Mouse (Mus musculus): ENCODE results near the gene Shisal1. TPM values are rescaled to one million over a fixed set of nuclear protein-coding genes. Genes with fewer than 3 reads are reported as not detected.
A peak's percentile ranks its signal among the peaks of the same experiment; 100 is the strongest.

Gene Shisal1
- polyA plus RNA-seq, 1 experiment from 2014 or later, result 7.9 TPM

GRCm38 (mm10) chr15:84395341-84396067 is 51.4 kb downstream of the Shisal1 start:
- H3K4me3 ChIP-seq (ENCODE audit: low read depth, low read length), result no peak overlapping the region
- no peak overlapping the region for H3K4me2 ChIP-seq (ENCODE audit: low read length)
- no peaks in the 10 kb centered on the region for H3K36me3 ChIP-seq (ENCODE audit: control insufficient read depth, insufficient read depth, low read length)
- no peak overlapping the region for H3K9ac ChIP-seq (ENCODE audit: low read length)
- DNase-seq (ENCODE audit: low spot score) (no peak), ATAC-seq (no peak)
- 89% methylated on average over 14 of the region's 14 CpGs for WGBS
- H3K27ac ChIP-seq (ENCODE audit: low read depth, low read length), result no peak overlapping the region
- H3K27me3 ChIP-seq (replicated peaks; ENCODE audit: control insufficient read depth, insufficient read depth, low read length), result no peaks in the 10 kb centered on the region
- no peaks in the 10 kb centered on the region; the same call in 1 of the 2 replicates for H3K4me1 ChIP-seq (ENCODE audit: control insufficient read depth, insufficient read depth, low read length)
- H3K9me3 ChIP-seq (replicated peaks; ENCODE audit: control insufficient read depth, low read length), result 0 out of 2 replicates have a peak, but pooled peaks cover 2% of the 10 kb centered on the region

- Histone ChIP-seq H3K27me3 (replicated peaks; ENCODE audit: control insufficient read depth, insufficient read depth, low read length) (no peaks in the 10 kb centered on the region), H3K4me3 (ENCODE audit: low read depth, low read length) (no peak overlapping the region), H3K4me1 (ENCODE audit: control insufficient read depth, insufficient read depth, low read length) (no peaks in the 10 kb centered on the region; the same call in 1 of the 2 replicates), H3K9ac (ENCODE audit: low read length) (no peak overlapping the region), H3K36me3 (ENCODE audit: control insufficient read depth, insufficient read depth, low read length) (no peaks in the 10 kb centered on the region), H3K9me3 (replicated peaks; ENCODE audit: control insufficient read depth, low read length) (0 out of 2 replicates have a peak, but pooled peaks cover 2% of the 10 kb centered on the region), H3K4me2 (ENCODE audit: low read length) (no peak overlapping the region), H3K27ac (ENCODE audit: low read depth, low read length) (peak overlapping the region; percentile 70)
- ATAC-seq, result peak; percentile 57
- DNase-seq (ENCODE audit: low spot score), result peak; percentile 60
- 34% methylated on average over 6 of the region's 6 CpGs for WGBS
These were observed 53.6 kb downstream of the Shisal1 start for GRCm38 (mm10) chr15:84393341-84393740.

GRCm38 (mm10) chr15:84392840-84393239 is 54.1 kb downstream of the Shisal1 start:
- Histone ChIP-seq H3K4me3 (ENCODE audit: low read depth, low read length) (no peak overlapping the region), H3K27ac (ENCODE audit: low read depth, low read length) (peak overlapping the region; percentile 70), H3K4me2 (ENCODE audit: low read length) (no peak overlapping the region), H3K4me1 (ENCODE audit: control insufficient read depth, insufficient read depth, low read length) (no peaks in the 10 kb centered on the region; the same call in 1 of the 2 replicates), H3K27me3 (replicated peaks; ENCODE audit: control insufficient read depth, insufficient read depth, low read length) (no peaks in the 10 kb centered on the region), H3K9me3 (replicated peaks; ENCODE audit: control insufficient read depth, low read length) (peaks cover 2% of the 10 kb centered on the region; the same call in 1 of the 2 replicates), H3K36me3 (ENCODE audit: control insufficient read depth, insufficient read depth, low read length) (no peaks in the 10 kb centered on the region), H3K9ac (ENCODE audit: low read length) (no peak overlapping the region)
- DNase-seq (ENCODE audit: low spot score), result peak; percentile 48
- WGBS, result 64% methylated on average over 5 of the region's 5 CpGs
- 0 out of 2 replicates have a peak, but pooled peaks have one; percentile 55 for ATAC-seq

- Histone ChIP-seq H3K36me3 (ENCODE audit: control insufficient read depth, insufficient read depth, low read length) (no peaks in the 10 kb centered on the region), H3K27ac (ENCODE audit: low read depth, low read length) (no peak overlapping the region), H3K4me3 (ENCODE audit: low read depth, low read length) (no peak overlapping the region), H3K4me2 (ENCODE audit: low read length) (no peak overlapping the region), H3K9me3 (replicated peaks; ENCODE audit: control insufficient read depth, low read length) (peaks cover 8% of the 10 kb centered on the region; the same call in 1 of the 2 replicates), H3K9ac (ENCODE audit: low read length) (no peak overlapping the region), H3K4me1 (ENCODE audit: control insufficient read depth, insufficient read depth, low read length) (no peaks in the 10 kb centered on the region; the same call in 1 of the 2 replicates), H3K27me3 (replicated peaks; ENCODE audit: control insufficient read depth, insufficient read depth, low read length) (no peaks in the 10 kb centered on the region)
- ATAC-seq (no peak), DNase-seq (ENCODE audit: low spot score) (no peak)
- 94% methylated on average over 4 of the region's 4 CpGs for WGBS
These were observed 54.8 kb downstream of the Shisal1 start for GRCm38 (mm10) chr15:84392131-84392530.

- no peak overlapping the region for H3K4me2 ChIP-seq (ENCODE audit: low read length)
- no peak overlapping the region for H3K4me3 ChIP-seq (ENCODE audit: low read depth, low read length)
- H3K9me3 ChIP-seq (replicated peaks; ENCODE audit: control insufficient read depth, low read length), result peaks cover 11% of the 10 kb centered on the region; the same call in 1 of the 2 replicates
- H3K4me1 ChIP-seq (ENCODE audit: control insufficient read depth, insufficient read depth, low read length), result no peaks in the 10 kb centered on the region; the same call in 1 of the 2 replicates
- WGBS, result 91% methylated on average over 8 of the region's 8 CpGs
- H3K36me3 ChIP-seq (ENCODE audit: control insufficient read depth, insufficient read depth, low read length), result no peaks in the 10 kb centered on the region
- no peaks in the 10 kb centered on the region for H3K27me3 ChIP-seq (replicated peaks; ENCODE audit: control insufficient read depth, insufficient read depth, low read length)
- ATAC-seq (no peak), DNase-seq (ENCODE audit: low spot score) (no peak)
- no peak overlapping the region for H3K9ac ChIP-seq (ENCODE audit: low read length)
- H3K27ac ChIP-seq (ENCODE audit: low read depth, low read length), result no peak overlapping the region
These were observed 58.2 kb downstream of the Shisal1 start for GRCm38 (mm10) chr15:84388698-84389131.

- ATAC-seq, result no peak
These were observed 60.8 kb downstream of the Shisal1 start for GRCm38 (mm10) chr15:84385995-84386565.

GRCm38 (mm10) chr15:84384066-84384465 is 62.8 kb downstream of the Shisal1 start:
- Histone ChIP-seq H3K27ac (ENCODE audit: low read depth, low read length) (no peak overlapping the region), H3K4me2 (ENCODE audit: low read length) (no peak overlapping the region), H3K4me1 (ENCODE audit: control insufficient read depth, insufficient read depth, low read length) (no peaks in the 10 kb centered on the region), H3K9me3 (replicated peaks; ENCODE audit: control insufficient read depth, low read length) (peaks cover 9% of the 10 kb centered on the region; the same call in 1 of the 2 replicates), H3K9ac (ENCODE audit: low read length) (no peak overlapping the region), H3K4me3 (ENCODE audit: low read depth, low read length) (no peak overlapping the region), H3K27me3 (replicated peaks; ENCODE audit: control insufficient read depth, insufficient read depth, low read length) (no peaks in the 10 kb centered on the region), H3K36me3 (ENCODE audit: control insufficient read depth, insufficient read depth, low read length) (no peaks in the 10 kb centered on the region)
- DNase-seq (ENCODE audit: low spot score) (no peak), ATAC-seq (no peak)
- 93% methylated on average over 9 of the region's 9 CpGs for WGBS

More at GRCm38 (mm10) chr15:84385995-84386565, 60.8 kb downstream of the Shisal1 start:
- WGBS, result 91% methylated on average over 8 of the region's 8 CpGs
- Histone ChIP-seq H3K4me2 (ENCODE audit: low read length) (no peak overlapping the region), H3K27ac (ENCODE audit: low read depth, low read length) (no peak overlapping the region), H3K9me3 (replicated peaks; ENCODE audit: control insufficient read depth, low read length) (peaks cover 9% of the 10 kb centered on the region; the same call in 1 of the 2 replicates), H3K36me3 (ENCODE audit: control insufficient read depth, insufficient read depth, low read length) (no peaks in the 10 kb centered on the region), H3K4me1 (ENCODE audit: control insufficient read depth, insufficient read depth, low read length) (no peaks in the 10 kb centered on the region), H3K4me3 (ENCODE audit: low read depth, low read length) (no peak overlapping the region), H3K9ac (ENCODE audit: low read length) (no peak overlapping the region), H3K27me3 (replicated peaks; ENCODE audit: control insufficient read depth, insufficient read depth, low read length) (no peaks in the 10 kb centered on the region)
- DNase-seq (ENCODE audit: low spot score), result no peak

GRCm38 (mm10) chr15:84380181-84380580 is 66.7 kb downstream of the Shisal1 start:
- no peak overlapping the region for H3K27ac ChIP-seq (ENCODE audit: low read depth, low read length)
- H3K4me1 ChIP-seq (ENCODE audit: control insufficient read depth, insufficient read depth, low read length), result no peaks in the 10 kb centered on the region
- H3K9me3 ChIP-seq (replicated peaks; ENCODE audit: control insufficient read depth, low read length), result peaks cover 4% of the 10 kb centered on the region; the same call in 1 of the 2 replicates
- ATAC-seq (no peak), DNase-seq (ENCODE audit: low spot score) (no peak)
- H3K36me3 ChIP-seq (ENCODE audit: control insufficient read depth, insufficient read depth, low read length), result no peaks in the 10 kb centered on the region
- H3K4me2 ChIP-seq (ENCODE audit: low read length), result no peak overlapping the region
- no peak overlapping the region for H3K9ac ChIP-seq (ENCODE audit: low read length)
- H3K4me3 ChIP-seq (ENCODE audit: low read depth, low read length), result no peak overlapping the region
- H3K27me3 ChIP-seq (replicated peaks; ENCODE audit: control insufficient read depth, insufficient read depth, low read length), result no peaks in the 10 kb centered on the region
- 85% methylated on average over 10 of the region's 10 CpGs for WGBS

GRCm38 (mm10) chr15:84378734-84379133 is 68.2 kb downstream of the Shisal1 start:
- Histone ChIP-seq H3K9me3 (replicated peaks; ENCODE audit: control insufficient read depth, low read length) (peaks cover 7% of the 10 kb centered on the region; the same call in 1 of the 2 replicates), H3K4me2 (ENCODE audit: low read length) (no peak overlapping the region), H3K27ac (ENCODE audit: low read depth, low read length) (no peak overlapping the region), H3K9ac (ENCODE audit: low read length) (no peak overlapping the region), H3K36me3 (ENCODE audit: control insufficient read depth, insufficient read depth, low read length) (no peaks in the 10 kb centered on the region), H3K4me3 (ENCODE audit: low read depth, low read length) (no peak overlapping the region), H3K27me3 (replicated peaks; ENCODE audit: control insufficient read depth, insufficient read depth, low read length) (no peaks in the 10 kb centered on the region), H3K4me1 (ENCODE audit: control insufficient read depth, insufficient read depth, low read length) (no peaks in the 10 kb centered on the region)
- ATAC-seq, result no peak
- no peak for DNase-seq (ENCODE audit: low spot score)
- 77% methylated on average over 9 of the region's 9 CpGs for WGBS
